Mouse (Mus musculus): ENCODE measurements around the gene Olfr1471. TPM values are rescaled to one million over a fixed set of nuclear protein-coding genes. Genes with fewer than 3 reads are reported as not detected.
"Not testable (repeated sequence)": the region's sequence is repeated elsewhere in the genome, so short reads cannot be mapped to it uniquely, and the experiment has no call there.

The Olfr1471 gene
- total RNA-seq (2022): not detected

DNA sequence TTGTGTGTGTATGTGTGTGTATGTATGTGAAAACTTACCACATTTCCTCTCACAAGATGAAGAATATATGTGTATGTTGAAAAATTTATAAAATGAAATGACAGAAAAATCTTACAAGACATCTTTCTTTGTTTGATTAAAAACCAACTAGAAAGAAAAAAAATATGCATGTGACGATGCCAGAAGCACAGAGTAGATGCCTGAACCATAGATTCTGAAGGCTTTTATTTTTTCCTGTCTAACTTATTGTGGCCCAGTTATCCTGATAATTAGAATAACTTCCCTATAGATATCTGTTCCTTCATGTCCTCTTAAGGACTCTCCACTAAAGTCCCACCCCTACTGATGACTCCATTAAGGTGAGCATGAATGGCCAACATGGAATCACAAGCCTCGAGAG lies at the start of gene Olfr1471:
Gene Olfr1471, plus strand, starts transcription at position 301 of the 400 bp plus-strand sequence.
- not testable (repeated sequence) for DNase-seq (ENCODE audit: low spot score in 2 of 2)

DNA sequence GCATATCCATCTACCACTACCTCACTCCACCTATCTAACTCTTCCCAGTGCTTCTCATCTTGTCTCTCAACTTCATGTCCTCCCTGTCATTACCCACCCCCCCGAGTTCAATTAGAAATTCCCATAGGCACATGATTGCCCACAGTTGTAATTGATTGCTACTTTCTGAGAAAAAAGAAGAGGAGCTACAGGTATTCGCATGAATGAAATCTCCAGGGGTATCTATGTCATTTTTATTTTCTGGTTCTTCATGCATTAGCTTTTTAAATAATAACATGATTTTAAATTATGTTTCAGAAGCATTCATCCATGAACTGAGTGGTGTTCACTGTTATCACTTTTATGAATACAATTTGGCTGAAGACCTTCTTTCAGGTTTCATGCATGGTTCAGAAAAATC lies 35.7 kb upstream of the Olfr1471 start, which contains the start of gene Olfr1469:
Gene Olfr1469, plus strand, starts transcription at position 301 of the 400 bp plus-strand sequence.
- DNase-seq (ENCODE audit: low spot score in 2 of 2): no peak

DNA sequence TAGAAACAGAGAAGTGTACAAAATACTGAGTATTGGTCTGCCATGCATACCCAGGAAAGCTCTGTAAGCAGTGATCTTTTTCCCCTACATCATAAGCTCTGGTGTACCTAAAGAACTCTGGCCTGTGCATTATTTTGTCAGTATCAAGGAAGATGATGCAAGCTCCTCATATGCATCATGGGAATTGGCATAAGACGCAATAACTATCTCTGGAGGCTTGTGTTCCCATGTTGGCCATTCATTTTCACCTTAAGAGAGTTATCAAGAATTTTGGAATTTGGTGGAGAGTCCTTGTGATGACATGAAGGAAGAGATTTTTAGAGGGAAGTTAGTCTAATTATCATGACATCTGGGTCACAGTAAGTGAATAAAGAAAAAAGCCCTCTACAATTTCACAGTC lies 12.8 kb downstream of the Olfr1471 start, which contains the start of gene Olfr1472:
Gene Olfr1472, minus strand, starts transcription at position 101 of the 400 bp plus-strand sequence.
- no peak for DNase-seq (ENCODE audit: low spot score in 2 of 2)

DNA sequence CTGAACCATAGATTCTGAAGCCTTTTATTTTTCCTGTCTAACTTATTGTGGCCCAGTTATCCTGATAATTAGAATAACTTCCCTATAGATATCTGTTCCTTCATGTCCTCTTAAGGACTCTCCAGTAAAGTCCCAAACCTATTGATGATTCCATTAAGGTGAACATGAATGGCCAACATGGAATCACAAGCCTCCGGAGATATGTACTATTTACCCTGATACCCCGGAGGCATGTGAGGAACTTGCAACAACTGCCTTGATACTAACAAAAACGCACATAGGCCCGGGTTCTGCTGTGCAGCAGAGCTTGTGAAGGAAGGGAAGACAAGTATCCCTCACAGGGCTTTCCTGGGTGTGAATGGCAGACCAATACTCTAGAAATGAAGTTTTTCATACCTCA lies 26.1 kb downstream of the Olfr1471 start, which contains the start of gene Olfr1474:
Gene Olfr1474, plus strand, starts transcription at position 301 of the 400 bp plus-strand sequence.
- DNase-seq (ENCODE audit: low spot score in 2 of 2): not testable (repeated sequence)

DNA sequence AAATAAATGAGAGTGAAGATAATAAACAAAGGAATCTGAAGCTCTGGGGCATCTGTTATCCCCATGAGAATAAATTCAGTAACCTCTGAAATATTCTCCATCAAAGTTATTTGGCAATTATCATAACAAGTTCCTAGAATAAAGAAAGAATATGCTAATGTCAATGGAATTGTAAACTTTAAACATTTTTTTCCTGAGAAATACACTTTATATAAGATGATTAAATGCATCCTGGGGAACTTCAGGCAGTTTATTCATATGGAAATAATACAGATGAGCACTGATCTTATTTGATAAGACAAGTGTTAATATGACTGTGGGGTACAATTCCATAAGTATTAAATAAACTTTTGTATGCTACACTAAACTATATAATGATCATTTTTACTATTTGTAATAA lies 36.9 kb downstream of the Olfr1471 start, which contains the start of gene Olfr1475:
Gene Olfr1475, minus strand, starts transcription at position 101 of the 400 bp plus-strand sequence.
- no peak for DNase-seq (ENCODE audit: low spot score in 2 of 2)

DNA sequence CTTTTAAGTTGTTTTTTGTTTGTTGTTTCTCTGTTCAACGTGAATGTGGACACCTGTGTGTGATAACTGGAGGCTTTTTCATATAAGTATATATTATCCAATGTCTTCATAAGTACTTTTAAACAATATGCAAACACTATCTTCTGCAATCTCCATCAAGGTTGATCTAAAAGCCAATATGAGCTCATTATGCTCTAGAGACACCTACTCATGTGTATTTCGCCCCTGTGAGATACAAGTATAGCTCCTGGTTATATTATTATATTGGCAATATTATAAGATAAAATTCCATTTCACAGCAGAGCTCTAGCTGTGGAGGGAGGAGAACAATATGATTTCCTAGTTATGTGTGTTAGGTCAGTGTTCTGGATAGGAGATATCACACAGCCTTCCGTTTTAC lies 57.0 kb downstream of the Olfr1471 start, which contains the start of gene Olfr1477:
Gene Olfr1477, plus strand, starts transcription at position 301 of the 400 bp plus-strand sequence.
- DNase-seq (ENCODE audit: low spot score in 2 of 2): no peak

Other genes starting within 250 kb of the Olfr1471 start
- gene Olfr1463, start 212.1 kb upstream of the Olfr1471 start, total RNA-seq (2022): not detected
- not detected for gene Olfr1465, start 127.9 kb upstream of the Olfr1471 start, total RNA-seq (2022)
- gene Olfr1466, start 104.5 kb upstream of the Olfr1471 start, total RNA-seq (2022): not detected
- not detected for gene Olfr1467, start 81.2 kb upstream of the Olfr1471 start, total RNA-seq (2022)
- gene Olfr1469, start 35.6 kb upstream of the Olfr1471 start, total RNA-seq (2022): not detected
- gene Olfr1472, start 12.7 kb downstream of the Olfr1471 start, total RNA-seq (2022): not detected
- gene Olfr1474, start 26.2 kb downstream of the Olfr1471 start, total RNA-seq (2022): not detected
- not detected for gene Olfr1475, start 36.8 kb downstream of the Olfr1471 start, total RNA-seq (2022)
- gene Olfr1477, start 57.1 kb downstream of the Olfr1471 start, total RNA-seq (2022): not detected
- not detected for gene Olfr1480, start 84.5 kb downstream of the Olfr1471 start, total RNA-seq (2022)
- not detected for gene Olfr1484, start 140.1 kb downstream of the Olfr1471 start, total RNA-seq (2022)
- gene Olfr1487, start 174.0 kb downstream of the Olfr1471 start, total RNA-seq (2022): not detected
- not detected for gene Olfr1489, start 188.2 kb downstream of the Olfr1471 start, total RNA-seq (2022)
- gene Olfr1490, start 207.7 kb downstream of the Olfr1471 start, total RNA-seq (2022): not detected

All from gastrocnemius, adult 8-10 months (tissue).